Mouse (Mus musculus): ENCODE measurements around the gene F5. TPM values are rescaled to one million over a fixed set of nuclear protein-coding genes. Genes with fewer than 3 reads are reported as not detected.
"Not testable (repeated sequence)": the region's sequence is repeated elsewhere in the genome, so short reads cannot be mapped to it uniquely, and the experiment has no call there.

Gene F5
- polyA plus RNA-seq, 1 experiment, result 8.1 TPM

DNA sequence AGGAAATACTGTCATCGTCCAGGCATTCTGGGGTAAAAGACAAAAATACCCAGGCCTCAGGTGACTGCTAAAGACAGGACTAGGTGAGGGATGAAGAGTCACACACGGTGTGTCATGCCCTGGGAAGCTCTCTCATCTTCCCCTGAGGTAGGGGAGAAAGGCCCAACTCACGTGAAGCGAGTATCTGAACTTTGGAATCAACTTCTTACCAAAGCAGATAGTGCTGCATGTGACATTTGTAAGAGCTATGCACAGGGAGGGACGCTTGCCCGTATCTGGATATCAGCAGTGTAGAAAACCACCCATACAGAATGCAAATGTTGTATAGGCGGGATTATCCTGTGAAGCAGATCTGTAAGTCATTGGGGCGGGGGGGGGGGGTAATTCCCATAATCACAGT, 61.0 kb downstream of the F5 start:
- Histone ChIP-seq H3K36me3 (ENCODE audit: control insufficient read depth, insufficient read depth, low read length) (no peaks in the 10 kb centered on the region), H3K4me3 (ENCODE audit: control insufficient read depth, low read depth, low read length) (no peak overlapping the region), H3K4me1 (ENCODE audit: control insufficient read depth, insufficient read depth, low read length) (peaks cover 4% of the 10 kb centered on the region), H3K27ac (ENCODE audit: control insufficient read depth, insufficient read depth, low read depth, low read length) (no peak overlapping the region), H3K27me3 (ENCODE audit: control insufficient read depth, insufficient read depth, low read length) (no peaks in the 10 kb centered on the region)
- TF ChIP-seq POLR2A (IDR thresholded peaks at IDR 0.05; ENCODE audit: control insufficient read depth, low read depth, low read length), result no peak
- TF ChIP-seq CTCF (IDR thresholded peaks at IDR 0.05; ENCODE audit: control insufficient read depth, insufficient read depth, insufficient replicate concordance, low read depth, low read length), result no peak

GRCm38 (mm10) chr1:164214190-164214589, 62.6 kb downstream of the F5 start:
- Histone ChIP-seq H3K27ac (ENCODE audit: control insufficient read depth, insufficient read depth, low read depth, low read length) (no peak overlapping the region), H3K4me3 (ENCODE audit: control insufficient read depth, low read depth, low read length) (no peak overlapping the region), H3K27me3 (ENCODE audit: control insufficient read depth, insufficient read depth, low read length) (no peaks in the 10 kb centered on the region), H3K36me3 (ENCODE audit: control insufficient read depth, insufficient read depth, low read length) (no peaks in the 10 kb centered on the region), H3K4me1 (ENCODE audit: control insufficient read depth, insufficient read depth, low read length) (peaks cover 9% of the 10 kb centered on the region)
- TF ChIP-seq POLR2A (IDR thresholded peaks at IDR 0.05; ENCODE audit: control insufficient read depth, low read depth, low read length), result no peak
- TF ChIP-seq CTCF (IDR thresholded peaks at IDR 0.05; ENCODE audit: control insufficient read depth, insufficient read depth, insufficient replicate concordance, low read depth, low read length), result no peak

DNA sequence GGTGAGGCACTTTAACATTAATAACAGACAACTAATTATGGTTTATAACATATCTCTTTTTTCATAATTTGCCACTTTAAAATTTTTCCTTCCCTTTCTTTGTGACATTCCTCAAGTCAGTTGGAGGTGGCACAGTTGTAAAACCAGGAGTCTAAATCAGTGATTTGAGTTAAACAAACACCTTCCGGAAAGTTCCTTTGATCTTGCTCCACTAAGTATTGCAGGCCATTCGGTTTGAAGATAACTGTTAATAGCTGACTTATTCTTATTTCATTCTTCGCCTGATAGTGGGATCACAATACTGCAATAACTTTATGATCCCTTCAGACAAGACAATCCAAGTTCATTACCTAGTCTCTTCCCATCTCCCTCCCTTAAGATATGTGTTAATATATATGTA, 63.5 kb downstream of the F5 start:
- H3K4me1 ChIP-seq (ENCODE audit: control insufficient read depth, insufficient read depth, low read length), result peaks cover 9% of the 10 kb centered on the region
- no peaks in the 10 kb centered on the region for H3K27me3 ChIP-seq (ENCODE audit: control insufficient read depth, insufficient read depth, low read length)
- H3K36me3 ChIP-seq (ENCODE audit: control insufficient read depth, insufficient read depth, low read length), result no peaks in the 10 kb centered on the region
- TF ChIP-seq CTCF (IDR thresholded peaks at IDR 0.05; ENCODE audit: control insufficient read depth, insufficient read depth, insufficient replicate concordance, low read depth, low read length) (no peak), POLR2A (IDR thresholded peaks at IDR 0.05; ENCODE audit: control insufficient read depth, low read depth, low read length) (no peak)
- no peak overlapping the region for H3K4me3 ChIP-seq (ENCODE audit: control insufficient read depth, low read depth, low read length)
- no peak overlapping the region for H3K27ac ChIP-seq (ENCODE audit: control insufficient read depth, insufficient read depth, low read depth, low read length)

GRCm38 (mm10) chr1:164215540-164215939, 63.9 kb downstream of the F5 start:
- peaks cover 9% of the 10 kb centered on the region for H3K4me1 ChIP-seq (ENCODE audit: control insufficient read depth, insufficient read depth, low read length)
- no peak for TF ChIP-seq POLR2A (IDR thresholded peaks at IDR 0.05; ENCODE audit: control insufficient read depth, low read depth, low read length)
- TF ChIP-seq CTCF (IDR thresholded peaks at IDR 0.05; ENCODE audit: control insufficient read depth, insufficient read depth, insufficient replicate concordance, low read depth, low read length), result no peak
- no peaks in the 10 kb centered on the region for H3K36me3 ChIP-seq (ENCODE audit: control insufficient read depth, insufficient read depth, low read length)
- no peaks in the 10 kb centered on the region for H3K27me3 ChIP-seq (ENCODE audit: control insufficient read depth, insufficient read depth, low read length)
- no peak overlapping the region for H3K4me3 ChIP-seq (ENCODE audit: control insufficient read depth, low read depth, low read length)
- no peak overlapping the region for H3K27ac ChIP-seq (ENCODE audit: control insufficient read depth, insufficient read depth, low read depth, low read length)

GRCm38 (mm10) chr1:164217791-164218685, 66.4 kb downstream of the F5 start:
- no peaks in the 10 kb centered on the region for H3K27me3 ChIP-seq (ENCODE audit: control insufficient read depth, insufficient read depth, low read length)
- no peak overlapping the region for H3K4me3 ChIP-seq (ENCODE audit: control insufficient read depth, low read depth, low read length)
- peak overlapping the region; percentile 32 for H3K27ac ChIP-seq (ENCODE audit: control insufficient read depth, insufficient read depth, low read depth, low read length)
- H3K4me1 ChIP-seq (ENCODE audit: control insufficient read depth, insufficient read depth, low read length), result peaks cover 9% of the 10 kb centered on the region
- H3K36me3 ChIP-seq (ENCODE audit: control insufficient read depth, insufficient read depth, low read length), result no peaks in the 10 kb centered on the region
- TF ChIP-seq CTCF (IDR thresholded peaks at IDR 0.05; ENCODE audit: control insufficient read depth, insufficient read depth, insufficient replicate concordance, low read depth, low read length) (no peak), POLR2A (IDR thresholded peaks at IDR 0.05; ENCODE audit: control insufficient read depth, low read depth, low read length) (no peak)

DNA sequence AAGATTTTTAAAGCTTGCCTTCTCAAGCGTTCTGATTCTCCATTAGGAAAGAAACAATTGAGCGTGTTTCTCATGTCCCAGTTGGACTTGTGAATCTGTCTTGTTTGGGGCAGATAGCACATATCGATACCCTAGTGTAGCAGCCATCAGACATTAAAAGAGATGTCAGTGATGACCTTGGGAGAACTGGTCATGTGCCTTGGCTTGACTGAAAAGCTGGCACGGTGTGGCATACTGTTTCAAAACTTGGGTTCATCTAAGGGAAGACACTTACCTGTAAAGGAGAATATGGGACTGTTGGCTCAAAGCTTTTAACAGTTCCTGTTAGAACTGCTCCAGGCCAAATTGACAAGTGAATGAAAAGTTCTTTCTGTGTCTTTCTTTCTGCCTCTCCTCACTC, 68.6 kb downstream of the F5 start:
- H3K36me3 ChIP-seq (ENCODE audit: control insufficient read depth, insufficient read depth, low read length), result no peaks in the 10 kb centered on the region
- no peak overlapping the region for H3K4me3 ChIP-seq (ENCODE audit: control insufficient read depth, low read depth, low read length)
- no peak overlapping the region for H3K27ac ChIP-seq (ENCODE audit: control insufficient read depth, insufficient read depth, low read depth, low read length)
- H3K4me1 ChIP-seq (ENCODE audit: control insufficient read depth, insufficient read depth, low read length), result peaks cover 9% of the 10 kb centered on the region
- TF ChIP-seq CTCF (IDR thresholded peaks at IDR 0.05; ENCODE audit: control insufficient read depth, insufficient read depth, insufficient replicate concordance, low read depth, low read length), result no peak
- TF ChIP-seq POLR2A (IDR thresholded peaks at IDR 0.05; ENCODE audit: control insufficient read depth, low read depth, low read length), result no peak
- no peaks in the 10 kb centered on the region for H3K27me3 ChIP-seq (ENCODE audit: control insufficient read depth, insufficient read depth, low read length)

DNA sequence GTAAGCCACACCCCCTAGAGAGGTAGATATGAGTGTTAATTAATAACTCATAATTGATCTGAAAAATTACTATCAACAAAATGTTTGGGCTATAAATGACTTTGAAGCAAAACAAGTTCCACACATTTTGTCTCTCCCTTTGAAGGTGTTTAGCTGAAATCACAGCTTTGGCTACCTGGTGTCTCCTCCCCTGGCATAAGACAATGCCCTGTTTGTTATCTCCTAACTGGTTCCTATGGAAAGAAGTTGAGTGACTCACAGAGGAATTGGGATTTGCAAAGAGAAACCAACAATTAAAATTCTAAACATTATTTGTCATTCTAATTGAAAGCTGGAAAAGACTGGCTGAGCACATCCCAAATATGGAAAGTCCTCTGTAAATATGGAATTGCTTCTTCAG, 71.5 kb downstream of the F5 start:
- Histone ChIP-seq H3K4me1 (ENCODE audit: control insufficient read depth, insufficient read depth, low read length) (peaks cover 3% of the 10 kb centered on the region), H3K27ac (ENCODE audit: control insufficient read depth, insufficient read depth, low read depth, low read length) (no peak overlapping the region), H3K27me3 (ENCODE audit: control insufficient read depth, insufficient read depth, low read length) (no peaks in the 10 kb centered on the region), H3K36me3 (ENCODE audit: control insufficient read depth, insufficient read depth, low read length) (no peaks in the 10 kb centered on the region), H3K4me3 (ENCODE audit: control insufficient read depth, low read depth, low read length) (no peak overlapping the region)
- TF ChIP-seq CTCF (IDR thresholded peaks at IDR 0.05; ENCODE audit: control insufficient read depth, insufficient read depth, insufficient replicate concordance, low read depth, low read length), result no peak
- TF ChIP-seq POLR2A (IDR thresholded peaks at IDR 0.05; ENCODE audit: control insufficient read depth, low read depth, low read length), result no peak

- H3K4me3 ChIP-seq (ENCODE audit: control insufficient read depth, low read depth, low read length), result peak overlapping the region; percentile 54; the same call in 1 of the 2 replicates
- not testable (repeated sequence) for H3K4me1 ChIP-seq (ENCODE audit: control insufficient read depth, insufficient read depth, low read length)
These were observed 80.4 kb downstream of the F5 start for GRCm38 (mm10) chr1:164231937-164232570.

More at GRCm38 (mm10) chr1:164231937-164232570, 80.4 kb downstream of the F5 start:
- not testable (repeated sequence) for H3K27me3 ChIP-seq (ENCODE audit: control insufficient read depth, insufficient read depth, low read length); H3K36me3 ChIP-seq (ENCODE audit: control insufficient read depth, insufficient read depth, low read length); H3K27ac ChIP-seq (ENCODE audit: control insufficient read depth, insufficient read depth, low read depth, low read length)

All from testis, adult 2 months (tissue).